In genomic region chr11:118024111-118024510, GRCm38 (mm10) we compare ENCODE assay signal across 24 mouse cellular contexts.
"Had no signal": no experiment of that assay in that cellular context is flagged by ENCODE, and none has a peak within 500 bp of the region (broad histone marks: within the 10 kb centered on the region; RNA-seq: fewer than 3 reads in every experiment).

No protein-coding gene starts in this region.

- H3K4me2 ChIP-seq: limb, embryonic 12.5 days; limb, embryonic 15.5 days; liver, embryonic 11.5 days; lung, embryonic 14.5 days; midbrain, embryonic 12.5 days; midbrain, embryonic 15.5 days; neural tube, embryonic 12.5 days; neural tube, embryonic 15.5 days had no signal

- H3K9ac ChIP-seq: limb, embryonic 12.5 days; limb, embryonic 15.5 days; liver, embryonic 14.5 days; liver, postnatal 0 days; lung, embryonic 14.5 days; midbrain, embryonic 12.5 days; midbrain, embryonic 15.5 days; neural tube, embryonic 12.5 days; neural tube, embryonic 15.5 days had no signal

- H3K9me3 ChIP-seq: limb, embryonic 12.5 days; limb, embryonic 15.5 days; midbrain, embryonic 12.5 days; midbrain, embryonic 15.5 days; neural tube, embryonic 12.5 days; neural tube, embryonic 15.5 days had no signal

- DNase-seq: kidney, postnatal 36 days; layer of hippocampus, postnatal 36 days; left cerebral cortex, postnatal 4 days; liver, postnatal 0 days; lung, embryonic 14.5 days; right cerebral cortex, adult 18-20 months; right cerebral cortex, postnatal 14 days; right cerebral cortex, postnatal 4 days; thymus, adult 2 months; thymus, postnatal 14 days; thymus, postnatal 4 days had no signal

- H3K27me3 ChIP-seq: limb, embryonic 12.5 days; limb, embryonic 15.5 days; midbrain, embryonic 12.5 days; midbrain, embryonic 15.5 days; neural tube, embryonic 12.5 days; neural tube, embryonic 15.5 days had no signal

- H3K27ac ChIP-seq: left cerebral cortex, adult 2 months; limb, embryonic 12.5 days; limb, embryonic 15.5 days; liver, embryonic 14.5 days; macrophage; midbrain, embryonic 12.5 days; midbrain, embryonic 15.5 days; neural tube, embryonic 12.5 days; neural tube, embryonic 15.5 days; stomach, postnatal 0 days had no signal

- ATAC-seq: intestine, postnatal 0 days; liver, postnatal 0 days; lung, postnatal 0 days; midbrain, embryonic 15.5 days had no signal

- H3K4me3 ChIP-seq: left cerebral cortex, adult 2 months; limb, embryonic 12.5 days; limb, embryonic 15.5 days; midbrain, embryonic 12.5 days; midbrain, embryonic 15.5 days; neural tube, embryonic 12.5 days; neural tube, embryonic 15.5 days had no signal

- H3K4me1 ChIP-seq: limb, embryonic 12.5 days; limb, embryonic 15.5 days; midbrain, embryonic 12.5 days; midbrain, embryonic 15.5 days; neural tube, embryonic 12.5 days; neural tube, embryonic 15.5 days had no signal
